Mouse (Mus musculus) kidney, embryonic 14.5 days (tissue): ENCODE measurements at regions not wholly inside any gene's neighbourhood (a gene's known extent, or its start where the extent isn't known, plus 50 kb on each side); places are given as distances from the start of the nearest gene placed in this dataset.

ENCODE experiments used
- ATAC-seq: fragments of 200-750 bp; cut with Nextera tagmentation; 2 replicates; pipeline ENCODE4 v1.8.0; 2017; ENCODE audit warnings: moderate number of reproducible peaks, mild to moderate bottlenecking, moderate TSS enrichment, moderate library complexity; ENCODE audit not compliant: low FRiP score, low TSS enrichment
- H3K27ac ChIP-seq: fragments of 300-500 bp; sonication (generic); 2 replicates; pipeline ENCODE4 v1.5.1; 2014; ENCODE audit warnings: low read depth, mild to moderate bottlenecking, low read length, moderate library complexity, mixed read lengths
- H3K27me3 ChIP-seq: fragments of 300-500 bp; sonication (generic); 2 replicates; pipeline ENCODE4 v1.6.1; 2014; ENCODE audit warnings: mild to moderate bottlenecking, low read length; ENCODE audit not compliant: control insufficient read depth, insufficient read depth
- H3K36me3 ChIP-seq: fragments of 300-500 bp; sonication (generic); 2 replicates; pipeline ENCODE4 v1.6.1; 2014; ENCODE audit warnings: low read length, mixed read lengths; ENCODE audit not compliant: control insufficient read depth, insufficient read depth
- H3K4me1 ChIP-seq: fragments of 300-500 bp; sonication (generic); 2 replicates; pipeline ENCODE4 v1.6.1; 2014; ENCODE audit warnings: low read length, mixed read lengths; ENCODE audit not compliant: control insufficient read depth, insufficient read depth
- H3K4me2 ChIP-seq: fragments of 300-500 bp; sonication (generic); replicated peaks from 2 replicates; pipeline ENCODE4 v1.6.1; 2014; ENCODE audit warnings: low read depth, mild to moderate bottlenecking, low read length
- H3K4me3 ChIP-seq: fragments of 300-500 bp; sonication (generic); 2 replicates; pipeline ENCODE4 v1.5.1; 2014; ENCODE audit warnings: mild to moderate bottlenecking, low read length
- H3K9ac ChIP-seq: fragments of 300-500 bp; sonication (generic); 2 replicates; pipeline ENCODE4 v1.6.1; 2014; ENCODE audit warnings: low read depth, mild to moderate bottlenecking, low read length, moderate library complexity
- H3K9me3 ChIP-seq: fragments of 300-500 bp; sonication (generic); 2 replicates; pipeline ENCODE4 v1.6.1; 2016; ENCODE audit warnings: low read length; ENCODE audit not compliant: control insufficient read depth
- WGBS: fragments of 180-500 bp; shearing (Covaris S2); extraction: QIAGEN DNeasy Blood & Tissue Kit; methylation state at CpG from one replicate; pipeline ENCODE4 v1.1.7; 2014; 5-methylcytosine and 5-hydroxymethylcytosine counted together

GRCm38 (mm10) chr10:26630196-26630760 lies 122.9 kb upstream of the Arhgap18 start:
- no peak overlapping the region for H3K9ac ChIP-seq
- no peak overlapping the region for H3K4me2 ChIP-seq
- H3K36me3 ChIP-seq = no peaks in the 10 kb centered on the region
- no peaks in the 10 kb centered on the region for H3K4me1 ChIP-seq
- 84% methylated on average over 4 of the region's 4 CpGs for WGBS
- no peak for ATAC-seq
- no peaks in the 10 kb centered on the region for H3K9me3 ChIP-seq
- no peaks in the 10 kb centered on the region for H3K27me3 ChIP-seq
- H3K4me3 ChIP-seq = no peak overlapping the region
- no peak overlapping the region for H3K27ac ChIP-seq

- no peak overlapping the region for H3K9ac ChIP-seq
- no peak overlapping the region for H3K4me2 ChIP-seq
- no peaks in the 10 kb centered on the region for H3K4me1 ChIP-seq
- no peak overlapping the region for H3K4me3 ChIP-seq
- no peak for ATAC-seq
- H3K9me3 ChIP-seq = no peaks in the 10 kb centered on the region
- H3K27ac ChIP-seq = no peak overlapping the region
- no peaks in the 10 kb centered on the region for H3K36me3 ChIP-seq
- 94% methylated on average over 5 of the region's 5 CpGs for WGBS
- H3K27me3 ChIP-seq = no peaks in the 10 kb centered on the region
Observed at GRCm38 (mm10) chr10:26632266-26632665, 121.0 kb upstream of the Arhgap18 start.

DNA sequence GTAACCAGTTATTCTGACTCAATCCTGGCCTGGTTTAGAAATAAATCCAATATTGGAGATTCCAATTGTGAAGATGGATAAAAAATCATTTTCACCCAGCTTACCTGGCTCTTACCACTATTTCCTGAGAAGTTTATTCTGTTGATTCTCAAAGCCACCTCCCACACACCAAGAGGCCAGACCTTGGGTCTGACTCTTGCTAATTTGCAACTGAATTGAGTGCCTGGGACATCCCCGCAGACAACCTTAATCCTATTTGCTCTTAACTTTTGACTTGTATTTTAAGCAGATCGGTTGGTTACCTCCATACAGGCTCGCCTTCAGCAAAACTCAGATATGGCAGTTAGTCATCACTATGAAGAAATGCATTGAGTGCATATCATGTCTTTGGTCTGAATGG lies 115.8 kb upstream of the Arhgap18 start:
- Histone ChIP-seq H3K9me3 (no peaks in the 10 kb centered on the region), H3K4me3 (no peak overlapping the region), H3K27ac (no peak overlapping the region), H3K9ac (no peak overlapping the region), H3K27me3 (no peaks in the 10 kb centered on the region), H3K4me1 (no peaks in the 10 kb centered on the region), H3K4me2 (no peak overlapping the region), H3K36me3 (no peaks in the 10 kb centered on the region)
- 68% methylated on average over 3 of the region's 3 CpGs for WGBS
- no peak for ATAC-seq

DNA sequence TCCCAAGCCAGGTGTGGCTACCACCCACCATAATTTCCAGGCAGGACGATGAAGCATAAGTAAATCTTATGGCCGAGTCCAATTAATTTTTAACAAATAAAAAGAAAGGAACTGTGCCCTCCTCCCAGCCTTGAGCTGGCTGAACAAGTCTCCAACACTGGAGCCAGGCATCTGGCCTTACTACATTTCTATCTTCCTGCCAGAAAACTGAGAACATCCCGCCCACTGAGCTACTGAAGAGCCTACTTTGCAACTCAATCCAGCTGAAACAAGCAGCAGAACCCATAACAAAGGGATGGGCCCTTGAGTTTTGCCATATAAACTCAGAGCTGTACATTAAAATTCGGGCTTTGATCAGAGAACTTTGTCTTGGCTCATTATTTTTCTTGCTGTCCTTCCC lies 115.2 kb upstream of the Arhgap18 start:
- H3K4me1 ChIP-seq = no peaks in the 10 kb centered on the region
- no peak overlapping the region for H3K27ac ChIP-seq
- no peak overlapping the region for H3K9ac ChIP-seq
- 64% methylated on average over 4 of the region's 4 CpGs for WGBS
- H3K4me3 ChIP-seq = no peak overlapping the region
- ATAC-seq = no peak
- no peaks in the 10 kb centered on the region for H3K36me3 ChIP-seq
- H3K27me3 ChIP-seq = no peaks in the 10 kb centered on the region
- no peak overlapping the region for H3K4me2 ChIP-seq
- H3K9me3 ChIP-seq = no peaks in the 10 kb centered on the region

DNA sequence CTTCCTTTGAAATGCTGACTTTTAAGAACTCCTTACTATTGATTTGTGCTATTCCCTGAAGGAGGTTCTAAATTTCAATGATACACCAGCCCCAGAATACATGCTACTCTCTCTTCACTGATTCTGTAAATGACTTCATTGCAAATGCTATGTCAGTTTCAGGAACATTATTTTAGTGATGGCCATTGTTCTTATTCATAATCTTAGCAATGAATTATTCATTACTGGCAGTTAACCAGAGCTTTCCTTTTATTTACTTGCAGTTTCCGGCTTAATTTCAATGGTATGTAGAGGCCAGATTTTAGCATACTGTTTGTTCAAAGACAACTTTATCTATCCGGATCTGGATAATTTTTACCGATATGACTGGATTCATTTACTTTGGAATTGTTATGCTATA lies 114.1 kb upstream of the Arhgap18 start:
- Histone ChIP-seq H3K9me3 (no peaks in the 10 kb centered on the region), H3K9ac (no peak overlapping the region), H3K4me2 (no peak overlapping the region), H3K4me1 (no peaks in the 10 kb centered on the region), H3K4me3 (no peak overlapping the region), H3K27ac (no peak overlapping the region), H3K36me3 (no peaks in the 10 kb centered on the region), H3K27me3 (no peaks in the 10 kb centered on the region)
- 90% methylated on average over 3 of the region's 3 CpGs for WGBS
- ATAC-seq = no peak

- Histone ChIP-seq H3K4me1 (no peaks in the 10 kb centered on the region), H3K4me2 (no peak overlapping the region), H3K27ac (no peak overlapping the region), H3K9ac (no peak overlapping the region), H3K9me3 (no peaks in the 10 kb centered on the region), H3K27me3 (no peaks in the 10 kb centered on the region), H3K4me3 (no peak overlapping the region), H3K36me3 (no peaks in the 10 kb centered on the region)
- ATAC-seq = no peak
- WGBS = 80% methylated on average over 1 of the region's 1 CpGs
Observed at GRCm38 (mm10) chr10:26653103-26653502, 100.1 kb upstream of the Arhgap18 start.

DNA sequence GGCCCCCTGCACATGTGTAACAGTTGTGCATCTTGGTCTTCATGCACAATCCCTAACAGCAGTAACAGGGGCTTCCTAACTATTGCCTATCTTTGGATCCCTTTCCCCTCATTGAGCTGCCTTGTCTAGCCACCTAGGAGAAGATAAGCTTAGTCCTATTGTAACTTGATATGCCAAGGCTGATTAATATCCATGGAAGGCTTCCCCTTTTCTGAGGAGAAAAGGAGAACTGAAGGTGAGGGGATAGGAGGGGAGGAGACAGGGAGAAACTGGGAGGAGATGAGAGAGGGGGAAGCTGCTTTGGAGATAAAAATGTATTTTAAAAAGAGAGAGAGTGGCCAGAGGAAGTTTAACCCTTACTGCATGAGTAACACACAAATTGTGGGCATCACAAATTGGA lies 89.0 kb upstream of the Arhgap18 start:
- Histone ChIP-seq H3K4me1 (no peaks in the 10 kb centered on the region), H3K27me3 (no peaks in the 10 kb centered on the region), H3K4me2 (no peak overlapping the region), H3K27ac (no peak overlapping the region), H3K9ac (no peak overlapping the region), H3K9me3 (no peaks in the 10 kb centered on the region), H3K36me3 (no peaks in the 10 kb centered on the region), H3K4me3 (no peak overlapping the region)
- ATAC-seq = no peak

GRCm38 (mm10) chr10:26679500-26680227 lies 73.6 kb upstream of the Arhgap18 start:
- no peak for ATAC-seq
- no peaks in the 10 kb centered on the region for H3K27me3 ChIP-seq
- 59% methylated on average over 4 of the region's 4 CpGs for WGBS
- no peak overlapping the region for H3K4me3 ChIP-seq
- H3K9me3 ChIP-seq = no peaks in the 10 kb centered on the region
- no peaks in the 10 kb centered on the region for H3K4me1 ChIP-seq
- no peak overlapping the region for H3K9ac ChIP-seq
- H3K36me3 ChIP-seq = no peaks in the 10 kb centered on the region
- H3K27ac ChIP-seq = no peak overlapping the region
- no peak overlapping the region for H3K4me2 ChIP-seq

DNA sequence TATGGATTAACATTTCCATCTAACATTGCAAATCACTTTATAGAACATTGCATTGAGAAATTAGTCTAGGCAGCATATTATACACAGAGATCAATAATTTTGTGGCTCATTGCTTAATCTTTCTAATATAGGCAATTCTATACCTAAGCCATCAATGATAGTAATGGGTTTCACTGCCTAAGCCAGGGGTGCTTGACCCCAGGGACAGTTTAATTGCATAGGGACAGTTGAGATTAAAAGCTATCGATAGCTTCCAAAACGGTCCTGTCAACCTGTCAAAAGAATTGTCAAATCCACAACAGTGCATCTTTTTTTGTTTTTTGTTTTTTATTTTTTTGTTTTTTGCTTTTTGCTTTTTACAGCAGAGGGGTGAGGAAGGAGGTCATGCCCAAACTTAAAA lies 58.5 kb upstream of the Arhgap18 start:
- 63% methylated on average over 2 of the region's 2 CpGs for WGBS
- H3K9ac ChIP-seq = no peak overlapping the region
- H3K4me1 ChIP-seq = no peaks in the 10 kb centered on the region
- no peaks in the 10 kb centered on the region for H3K9me3 ChIP-seq
- no peak overlapping the region for H3K27ac ChIP-seq
- no peak overlapping the region for H3K4me2 ChIP-seq
- H3K4me3 ChIP-seq = no peak overlapping the region
- ATAC-seq = no peak
- H3K27me3 ChIP-seq = 0 out of 2 replicates have a peak, but pooled peaks cover 3% of the 10 kb centered on the region
- no peaks in the 10 kb centered on the region for H3K36me3 ChIP-seq
